Mouse (Mus musculus): ENCODE data around the gene Rgs11. TPM values are rescaled to one million over a fixed set of nuclear protein-coding genes. Genes with fewer than 3 reads are reported as not detected.
"Not testable (repeated sequence)": the region's sequence is repeated elsewhere in the genome, so short reads cannot be mapped to it uniquely, and the experiment has no call there.

Gene Rgs11
- 11.7 and 12.8 TPM in 2 replicates for polyA plus RNA-seq (2015; fragmentation: Nextera tagmentation; extraction: Ambion mirVana)

DNA sequence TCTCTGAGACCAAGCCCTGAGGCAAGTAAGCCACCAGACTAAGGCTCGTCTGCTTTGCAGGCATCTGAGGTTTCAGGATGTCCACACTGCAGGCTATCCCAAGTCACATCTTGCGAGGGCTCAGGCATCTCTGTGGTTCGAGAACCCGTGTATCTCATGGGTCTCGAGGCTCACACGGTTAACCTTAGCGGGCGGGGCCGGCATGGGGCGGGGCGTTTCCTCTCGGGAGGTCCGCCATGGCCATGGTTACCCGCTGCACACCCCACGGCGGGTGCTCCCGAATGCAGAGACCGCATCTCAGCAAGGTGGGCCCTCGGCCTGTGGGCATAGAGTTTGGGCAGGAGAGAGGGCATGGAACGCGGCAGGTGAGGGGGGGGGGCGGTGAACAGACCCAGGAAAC is at the start of gene Rgs11:
TSS of gene Rgs11 (plus strand) at position 215 of the 400 bp plus-strand sequence.
- Histone ChIP-seq H3K27me3 (peaks cover 61% of the 10 kb centered on the region), H3K4me2 (peak within 1 kb of the TSS; percentile 95), H3K9me3 (no peaks in the 10 kb centered on the region), H3K4me1 (peaks cover 26% of the 10 kb centered on the region), H3K27ac (no peak within 1 kb of the TSS), H3K4me3 (peak within 1 kb of the TSS; percentile 41), H3K36me3 (peaks cover 5% of the 10 kb centered on the region), H3K9ac (0 out of 2 replicates have a peak within 1 kb of the TSS, but pooled peaks have one; percentile 10)
- WGBS = 2% methylated on average over 21 of the region's 22 CpGs
- no peak for ATAC-seq (ENCODE audit: borderline replicate concordance, extremely low read depth, low FRiP score, low TSS enrichment)

DNA sequence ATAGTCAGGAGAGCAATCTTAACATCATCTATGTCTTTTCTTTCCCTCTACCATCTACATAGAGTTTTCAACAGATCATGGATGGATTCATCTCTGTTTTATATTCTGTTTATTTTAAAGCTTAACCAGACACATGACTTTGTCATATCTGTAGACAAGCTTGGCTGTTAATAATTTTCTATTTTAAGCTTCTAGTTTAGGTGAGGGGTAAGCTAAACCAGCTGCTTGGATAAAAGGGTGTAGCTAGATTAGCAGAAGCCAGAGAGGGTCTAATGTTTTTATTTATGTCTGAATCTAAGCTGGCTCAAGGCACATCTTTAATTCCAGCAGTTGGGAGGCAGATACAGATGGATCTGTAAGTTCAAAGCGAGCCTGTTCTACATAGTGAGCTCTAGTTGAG is 40.0 kb upstream of the Rgs11 start:
- Histone ChIP-seq H3K27me3 (no peaks in the 10 kb centered on the region), H3K27ac (no peak overlapping the region), H3K4me3 (no peak overlapping the region), H3K9me3 (no peaks in the 10 kb centered on the region), H3K4me1 (no peaks in the 10 kb centered on the region), H3K9ac (no peak overlapping the region), H3K4me2 (no peak overlapping the region), H3K36me3 (peaks cover 3% of the 10 kb centered on the region; the same call in 1 of the 2 replicates)
- 73% methylated on average over 1 of the region's 1 CpGs for WGBS
- ATAC-seq (ENCODE audit: borderline replicate concordance, extremely low read depth, low FRiP score, low TSS enrichment) = no peak

DNA sequence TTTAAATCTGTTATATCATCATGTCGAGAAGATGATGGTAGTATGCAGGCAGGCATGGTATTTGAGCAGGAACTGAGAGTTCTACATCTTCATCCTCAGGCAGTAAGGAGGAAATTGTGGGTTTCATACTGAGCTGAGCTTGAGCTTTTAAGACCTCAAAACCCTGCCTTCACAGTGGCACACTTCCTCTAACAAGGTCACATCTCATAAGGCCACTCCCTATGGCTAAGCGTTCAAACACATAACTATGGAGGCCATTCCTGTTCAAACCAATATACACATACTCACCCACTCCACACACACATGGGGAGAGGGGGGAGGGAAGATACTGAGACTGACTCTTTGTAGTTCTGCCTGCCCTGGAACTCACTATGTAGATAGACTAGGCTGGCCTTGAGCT is 34.7 kb upstream of the Rgs11 start:
- H3K36me3 ChIP-seq = peaks cover 3% of the 10 kb centered on the region; the same call in 1 of the 2 replicates
- H3K27me3 ChIP-seq = no peaks in the 10 kb centered on the region
- 62% methylated on average over 2 of the region's 2 CpGs for WGBS
- no peak for ATAC-seq (ENCODE audit: borderline replicate concordance, extremely low read depth, low FRiP score, low TSS enrichment)
- no peaks in the 10 kb centered on the region for H3K4me1 ChIP-seq
- H3K4me3 ChIP-seq = no peak overlapping the region
- no peak overlapping the region for H3K27ac ChIP-seq
- no peak overlapping the region for H3K4me2 ChIP-seq
- no peaks in the 10 kb centered on the region for H3K9me3 ChIP-seq
- H3K9ac ChIP-seq = no peak overlapping the region

DNA sequence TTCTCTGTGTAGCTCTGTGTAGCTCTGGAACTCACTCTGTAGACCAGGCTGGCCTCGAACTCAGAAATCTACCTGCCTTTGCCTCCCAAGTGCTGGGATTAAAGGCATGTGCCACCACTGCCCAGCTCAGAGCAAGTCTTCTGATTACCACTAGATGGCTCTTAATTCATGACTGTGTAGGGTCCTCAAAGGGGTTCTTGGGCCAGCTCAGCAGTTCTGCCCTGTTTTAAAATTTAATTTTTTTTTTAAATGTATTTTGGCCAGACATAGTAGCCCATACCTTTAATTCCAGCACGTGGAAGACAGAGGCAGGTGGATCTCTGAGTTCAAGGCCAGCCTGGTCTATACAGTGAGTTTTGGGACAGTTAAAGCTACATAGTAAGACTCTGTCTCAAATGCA is 27.5 kb upstream of the Rgs11 start:
- not testable (repeated sequence) for H3K4me1 ChIP-seq; H3K9ac ChIP-seq; H3K9me3 ChIP-seq; ATAC-seq (ENCODE audit: borderline replicate concordance, extremely low read depth, low FRiP score, low TSS enrichment); H3K4me2 ChIP-seq; H3K27ac ChIP-seq; H3K4me3 ChIP-seq; H3K27me3 ChIP-seq
- 85% methylated on average over 2 of the region's 2 CpGs for WGBS
- peaks cover 21% of the 10 kb centered on the region for H3K36me3 ChIP-seq

DNA sequence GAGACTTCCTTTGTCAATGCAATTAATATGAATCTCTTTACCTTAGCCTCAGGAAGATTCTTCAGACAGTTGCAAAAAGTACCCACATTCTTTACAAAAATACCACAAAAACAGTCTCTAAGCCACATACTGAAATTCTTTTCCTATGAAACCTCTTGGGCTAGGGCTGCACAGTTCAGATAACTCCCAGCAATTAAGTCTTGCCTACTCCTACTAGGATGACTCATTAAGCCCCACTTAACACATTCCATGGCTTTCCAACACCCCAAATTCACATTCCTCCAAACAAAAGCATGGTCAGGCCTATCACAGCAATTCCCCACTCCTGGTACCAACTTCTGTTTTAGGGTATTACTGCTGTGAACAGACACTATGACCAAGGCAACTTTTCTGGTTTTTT is 24.1 kb upstream of the Rgs11 start:
- H3K4me1 ChIP-seq = no peaks in the 10 kb centered on the region
- H3K9ac ChIP-seq = no peak overlapping the region
- H3K4me2 ChIP-seq = no peak overlapping the region
- peaks cover 31% of the 10 kb centered on the region for H3K36me3 ChIP-seq
- H3K27me3 ChIP-seq = no peaks in the 10 kb centered on the region
- no peak overlapping the region for H3K4me3 ChIP-seq
- H3K9me3 ChIP-seq = no peaks in the 10 kb centered on the region
- H3K27ac ChIP-seq = no peak overlapping the region
- no peak for ATAC-seq (ENCODE audit: borderline replicate concordance, extremely low read depth, low FRiP score, low TSS enrichment)

DNA sequence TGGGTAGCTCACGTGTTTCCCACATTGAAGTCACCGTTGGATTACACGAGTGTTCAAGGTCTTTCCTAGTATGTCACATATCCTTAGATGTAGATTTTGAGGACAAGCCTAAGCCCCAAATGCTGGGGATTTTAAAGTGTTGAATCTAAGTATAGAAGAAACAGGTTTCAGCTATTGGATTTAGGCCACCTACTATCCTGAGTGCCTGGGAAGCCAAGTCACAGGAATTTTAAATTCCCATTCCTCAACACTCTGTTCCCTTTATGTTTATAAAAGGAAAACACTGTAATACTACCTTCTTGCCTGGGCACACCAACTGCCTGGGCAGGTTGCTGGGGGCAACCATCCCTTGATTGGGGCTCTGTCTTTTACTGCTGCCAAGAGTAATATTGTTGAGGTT is 21.6 kb upstream of the Rgs11 start:
- no peaks in the 10 kb centered on the region for H3K4me1 ChIP-seq
- peaks cover 40% of the 10 kb centered on the region for H3K36me3 ChIP-seq
- ATAC-seq (ENCODE audit: borderline replicate concordance, extremely low read depth, low FRiP score, low TSS enrichment) = no peak
- H3K27ac ChIP-seq = no peak overlapping the region
- H3K9ac ChIP-seq = no peak overlapping the region
- H3K4me3 ChIP-seq = no peak overlapping the region
- 89% methylated on average over 3 of the region's 3 CpGs for WGBS
- H3K4me2 ChIP-seq = no peak overlapping the region
- H3K9me3 ChIP-seq = no peaks in the 10 kb centered on the region
- no peaks in the 10 kb centered on the region for H3K27me3 ChIP-seq

DNA sequence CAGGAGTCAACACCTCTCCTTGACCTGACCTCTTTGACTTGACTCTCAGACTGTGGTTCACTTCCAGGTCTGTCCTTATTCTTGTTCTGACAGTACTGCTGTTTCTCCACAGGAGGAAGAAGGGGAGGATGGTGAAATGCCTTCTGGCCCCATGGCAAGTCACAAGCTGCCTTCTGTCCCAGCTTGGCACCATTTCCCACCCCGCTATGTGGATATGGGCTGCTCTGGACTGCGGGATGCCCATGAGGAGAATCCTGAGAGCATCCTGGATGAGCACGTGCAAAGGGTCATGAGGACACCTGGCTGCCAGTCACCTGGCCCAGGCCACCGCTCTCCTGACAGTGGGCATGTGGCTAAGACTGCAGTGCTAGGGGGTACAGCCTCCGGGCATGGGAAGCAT is 15.2 kb upstream of the Rgs11 start:
- 94% methylated on average over 5 of the region's 5 CpGs for WGBS
- no peak overlapping the region for H3K27ac ChIP-seq
- H3K9me3 ChIP-seq = no peaks in the 10 kb centered on the region
- H3K4me2 ChIP-seq = no peak overlapping the region
- peaks cover 86% of the 10 kb centered on the region for H3K36me3 ChIP-seq
- no peak overlapping the region for H3K4me3 ChIP-seq
- no peak for ATAC-seq (ENCODE audit: borderline replicate concordance, extremely low read depth, low FRiP score, low TSS enrichment)
- no peak overlapping the region for H3K9ac ChIP-seq
- no peaks in the 10 kb centered on the region for H3K4me1 ChIP-seq
- no peaks in the 10 kb centered on the region for H3K27me3 ChIP-seq

DNA sequence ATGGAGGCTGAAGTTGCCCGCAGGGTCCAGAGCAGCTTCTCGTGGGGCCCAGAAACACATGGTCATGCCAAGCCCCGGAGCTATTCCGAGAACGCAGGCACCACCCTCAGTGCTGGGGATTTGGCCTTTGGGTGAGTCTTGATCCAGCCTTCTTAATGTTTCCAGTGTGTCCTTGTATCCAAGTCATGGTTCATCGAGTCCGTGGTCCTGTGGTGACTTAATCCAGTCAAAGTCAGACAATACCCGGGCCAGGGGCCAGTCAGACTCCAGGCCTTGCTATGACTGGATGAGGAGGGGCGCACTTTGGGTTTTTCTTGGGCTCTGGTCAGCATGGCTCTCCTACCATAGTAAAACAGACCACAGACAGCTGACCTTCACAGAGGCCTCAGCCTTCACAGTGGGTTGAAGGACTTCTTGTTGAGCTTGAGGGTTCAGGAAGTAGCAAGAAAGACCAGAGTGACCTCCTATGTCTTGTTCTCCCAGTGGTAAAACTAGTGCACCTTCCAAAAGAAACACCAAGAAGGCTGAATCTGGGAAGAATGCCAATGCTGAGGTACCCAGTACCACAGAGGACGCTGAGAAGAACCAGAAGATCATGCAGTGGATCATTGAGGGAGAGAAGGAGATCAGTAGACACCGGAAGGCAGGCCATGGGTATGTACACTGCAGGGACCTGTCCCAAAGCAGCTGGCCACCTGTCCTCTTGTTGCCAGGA is 14.5 kb upstream of the Rgs11 start:
- no peaks in the 10 kb centered on the region for H3K4me1 ChIP-seq
- H3K36me3 ChIP-seq = peaks cover 86% of the 10 kb centered on the region
- H3K27me3 ChIP-seq = no peaks in the 10 kb centered on the region
- no peak overlapping the region for H3K27ac ChIP-seq
- H3K4me2 ChIP-seq = no peak overlapping the region
- WGBS = 95% methylated on average over 11 of the region's 11 CpGs
- no peak overlapping the region for H3K4me3 ChIP-seq
- H3K9me3 ChIP-seq = no peaks in the 10 kb centered on the region
- ATAC-seq (ENCODE audit: borderline replicate concordance, extremely low read depth, low FRiP score, low TSS enrichment) = no peak
- H3K9ac ChIP-seq = no peak overlapping the region

DNA sequence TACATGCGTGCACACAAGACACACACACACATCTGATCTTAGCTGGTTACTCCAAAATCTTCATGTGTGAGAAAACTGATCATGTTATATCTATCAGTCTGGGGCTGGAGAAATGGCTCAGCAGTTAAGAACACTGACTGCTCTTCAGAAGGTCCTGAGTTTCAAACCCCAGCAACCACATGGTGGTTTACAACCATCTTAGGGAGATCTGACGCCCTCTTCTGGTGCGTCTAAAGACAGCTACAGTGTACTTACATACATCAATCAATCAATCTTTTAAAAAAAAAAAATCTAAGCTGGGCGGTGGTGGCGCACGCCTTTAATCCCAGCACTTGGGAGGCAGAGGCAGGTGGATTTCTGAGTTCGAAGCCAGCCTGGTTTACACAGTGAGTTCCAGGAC is 11.3 kb upstream of the Rgs11 start:
- H3K4me3 ChIP-seq; H3K9me3 ChIP-seq; H3K4me2 ChIP-seq; ATAC-seq (ENCODE audit: borderline replicate concordance, extremely low read depth, low FRiP score, low TSS enrichment); H3K9ac ChIP-seq; H3K4me1 ChIP-seq; H3K27ac ChIP-seq; H3K27me3 ChIP-seq: not testable (repeated sequence)
- 84% methylated on average over 7 of the region's 7 CpGs for WGBS
- peaks cover 87% of the 10 kb centered on the region for H3K36me3 ChIP-seq

DNA sequence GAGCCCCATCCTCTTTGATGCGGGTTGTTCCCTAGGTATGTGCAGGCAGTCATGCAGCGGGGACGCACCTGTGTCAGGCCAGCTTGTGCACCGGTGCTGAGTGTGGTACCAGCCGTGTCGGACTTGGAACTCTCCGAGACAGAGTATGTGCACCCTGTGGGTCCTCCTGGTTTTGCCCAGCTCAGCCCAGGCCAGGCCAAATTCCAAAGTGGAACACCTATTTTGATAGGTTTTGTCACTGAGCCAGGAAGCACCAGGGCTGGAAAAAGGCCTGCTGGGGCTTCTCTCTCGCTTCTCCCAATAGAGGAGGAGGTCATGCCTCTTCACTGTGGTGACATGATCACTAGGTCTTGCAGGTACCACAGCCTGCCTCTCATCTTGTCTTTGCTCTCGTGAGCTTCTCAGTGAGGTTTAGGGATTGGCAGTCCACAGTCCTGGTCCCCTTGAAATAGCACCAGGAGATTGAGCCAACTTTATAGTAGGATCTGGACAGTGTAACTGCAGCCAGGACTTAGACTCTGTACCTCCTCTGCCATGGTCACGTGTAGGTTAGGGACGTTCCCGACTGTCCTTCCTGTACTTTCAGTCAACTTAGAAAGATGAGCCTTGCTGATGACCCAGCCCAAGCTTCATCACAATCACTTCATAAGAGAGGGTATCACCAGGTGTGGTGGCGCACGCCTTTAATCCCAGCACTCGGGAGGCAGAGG is 10.1 kb upstream of the Rgs11 start:
- H3K4me2 ChIP-seq = no peak overlapping the region
- no peaks in the 10 kb centered on the region for H3K9me3 ChIP-seq
- no peak overlapping the region for H3K9ac ChIP-seq
- no peaks in the 10 kb centered on the region for H3K27me3 ChIP-seq
- no peak overlapping the region for H3K27ac ChIP-seq
- WGBS = 94% methylated on average over 15 of the region's 15 CpGs
- no peaks in the 10 kb centered on the region for H3K4me1 ChIP-seq
- ATAC-seq (ENCODE audit: borderline replicate concordance, extremely low read depth, low FRiP score, low TSS enrichment) = no peak
- peaks cover 82% of the 10 kb centered on the region for H3K36me3 ChIP-seq
- no peak overlapping the region for H3K4me3 ChIP-seq

DNA sequence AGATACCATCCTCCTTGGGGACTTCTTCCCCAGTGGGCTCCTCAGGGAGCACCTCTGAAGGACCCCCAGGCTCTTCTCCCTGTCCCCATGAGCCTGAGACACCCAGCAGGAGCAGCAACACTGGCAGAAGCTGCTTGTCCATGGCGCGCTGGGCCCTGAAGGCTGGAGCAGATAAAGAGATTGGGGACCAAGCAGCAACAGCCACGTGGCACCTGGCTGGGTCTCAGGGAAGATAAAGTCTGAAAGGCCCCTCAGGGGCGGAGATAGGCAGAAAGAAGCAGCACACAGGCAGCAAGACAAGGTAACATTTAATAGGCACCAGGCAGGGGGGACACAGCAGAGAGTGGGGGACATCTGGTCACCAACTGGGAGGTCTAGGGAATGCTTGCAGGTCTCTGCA is 3.9 kb upstream of the Rgs11 start, which contains the start of gene Pdia2:
TSS of gene Pdia2 (minus strand) at position 196 of the 400 bp plus-strand sequence.
- WGBS = 72% methylated on average over 4 of the region's 4 CpGs
- H3K4me1 ChIP-seq = peaks cover 26% of the 10 kb centered on the region
- no peak for ATAC-seq (ENCODE audit: borderline replicate concordance, extremely low read depth, low FRiP score, low TSS enrichment)

More for the DNA sequence above, 3.9 kb upstream of the Rgs11 start, which contains the start of gene Pdia2:
- H3K27me3 ChIP-seq = peaks cover 47% of the 10 kb centered on the region
- peaks cover 33% of the 10 kb centered on the region for H3K36me3 ChIP-seq
- H3K9ac ChIP-seq = no peak within 1 kb of the TSS; the same call in 1 of the 2 replicates
- peak within 1 kb of the TSS; percentile 95; the same call in 1 of the 2 replicates for H3K4me2 ChIP-seq
- no peaks in the 10 kb centered on the region for H3K9me3 ChIP-seq
- no peak within 1 kb of the TSS for H3K27ac ChIP-seq
- no peak within 1 kb of the TSS for H3K4me3 ChIP-seq

Data from lung, embryonic 15.5 days (tissue).